Mouse (Mus musculus) G1E-ER4 (cell line): ENCODE measurements around the gene Gm6793. TPM values are rescaled to one million over a fixed set of nuclear protein-coding genes. Genes with fewer than 3 reads are reported as not detected.

ENCODE experiments used
- GATA1 ChIP-seq: IDR thresholded peaks from one replicate; pipeline ENCODE4 v1.8.0; 2012; ENCODE audit warnings: low read length, inconsistent platforms
- polyA plus RNA-seq: library from polyadenylated mRNA; stranded (reverse); fragments of >175 nt; gene quantifications from 2 replicates; pipeline ENCODE4 v1.2.3, GENCODE M21; 2012

Gene Gm6793
- polyA plus RNA-seq, 1 experiment = 0.06 TPM

DNA sequence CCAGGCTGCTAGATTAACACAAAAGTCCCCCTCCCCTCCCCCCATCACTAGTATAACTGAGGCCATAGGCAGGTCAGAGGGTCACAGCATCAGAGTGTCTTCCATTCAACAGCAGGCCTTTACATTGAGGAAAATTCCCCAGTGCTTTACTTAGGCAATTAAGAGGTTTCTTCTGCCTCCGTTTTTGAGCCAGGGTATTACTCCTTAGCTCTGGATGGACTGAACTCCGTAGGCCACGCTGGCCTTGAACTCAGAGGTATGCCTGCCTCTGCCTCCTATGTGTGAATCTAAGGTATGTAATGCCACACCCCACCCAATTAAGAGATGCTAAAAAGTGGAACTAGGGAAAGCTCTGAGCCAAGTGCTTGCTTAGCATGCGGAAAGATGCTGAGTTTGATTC lies 51.3 kb downstream of the Gm6793 start:
- no peak for TF ChIP-seq GATA1

Other genes with a start within 250 kb of the Gm6793 start
- 9.5 and 12.8 TPM in 2 replicates for gene Cfdp1, start 160.7 kb downstream of the Gm6793 start, polyA plus RNA-seq
- 0.37 and 0.48 TPM in 2 replicates for gene Tmem170, start 138.3 kb downstream of the Gm6793 start, polyA plus RNA-seq
- not detected in 2 replicates for gene Chst5, start 104.6 kb downstream of the Gm6793 start, polyA plus RNA-seq
- 3.0 and 3.4 TPM in 2 replicates for gene Tmem231, start 81.2 kb downstream of the Gm6793 start, polyA plus RNA-seq
- gene Gabarapl2, start 74.3 kb downstream of the Gm6793 start, polyA plus RNA-seq = 0.85 and 2.8 TPM in 2 replicates
- gene Adat1, start 22.7 kb downstream of the Gm6793 start, polyA plus RNA-seq = 1.1 and 2.7 TPM in 2 replicates
- 93.2 and 121 TPM in 2 replicates for gene Kars, start 3.7 kb downstream of the Gm6793 start, polyA plus RNA-seq
- gene Terf2ip, start 3.6 kb downstream of the Gm6793 start, polyA plus RNA-seq = 9.3 and 12.3 TPM in 2 replicates